Comparison of ENCODE assay signal across 8 mouse cellular contexts in the genomic region with DNA sequence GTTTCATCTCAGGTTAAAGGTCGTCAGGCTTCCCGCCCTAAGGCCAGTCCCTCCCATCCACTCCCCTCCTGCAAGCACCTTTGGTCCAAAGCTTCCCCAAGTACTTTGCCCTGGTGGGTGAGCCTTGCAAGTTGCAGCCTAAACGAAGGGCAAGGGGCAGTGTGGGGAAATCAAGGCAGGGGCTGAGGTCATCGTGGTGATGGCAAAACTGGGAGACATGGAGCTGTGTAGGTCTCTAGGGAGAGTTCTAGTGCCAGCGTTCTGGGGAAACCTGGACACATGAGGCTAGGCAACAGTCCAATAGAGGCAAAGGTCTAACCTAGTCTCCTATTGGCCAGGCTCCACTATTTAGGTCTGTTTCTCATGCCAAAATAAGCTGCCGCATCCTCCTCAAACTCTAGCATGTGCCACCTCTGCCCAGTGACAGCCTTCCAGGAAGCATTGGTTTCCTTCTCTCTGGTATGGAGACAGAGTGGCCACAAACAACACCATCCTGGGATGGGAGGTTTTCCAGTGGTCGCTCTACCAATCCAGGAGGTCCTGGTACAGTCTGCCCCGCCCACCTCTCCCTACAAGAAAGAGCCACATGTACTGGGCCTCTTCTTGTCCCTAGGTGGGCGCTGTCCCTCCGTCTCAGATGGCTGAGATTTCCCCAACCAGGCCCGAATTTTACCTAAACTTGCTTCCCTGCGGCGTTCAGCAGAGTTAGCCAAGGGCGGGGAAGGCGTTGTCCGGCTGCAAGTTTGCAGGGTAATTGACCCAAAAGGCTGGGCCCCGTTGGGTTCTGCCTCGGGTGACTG. TPM values are rescaled to one million over a fixed set of nuclear protein-coding genes. Genes with fewer than 3 reads are reported as not detected.
DNase-seq lines count a peak whose midpoint lies in the region; ATAC-seq lines count a peak whose summit lies in the region.

No protein-coding gene starts in this region.

- H3K36me3 ChIP-seq in forebrain, embryonic 12.5 days (replicated peaks): peaks cover 25% of the 10 kb centered on the region
- peaks cover 11% of the 10 kb centered on the region for H3K36me3 ChIP-seq in kidney, embryonic 14.5 days (ENCODE audit: control insufficient read depth, insufficient read depth, low read length)

- peak overlapping the region; percentile 80 for H3K9ac ChIP-seq in forebrain, embryonic 12.5 days
- peak overlapping the region; percentile 58 for H3K9ac ChIP-seq in kidney, embryonic 14.5 days (ENCODE audit: low read depth, low read length)

- H3K9me3 ChIP-seq in forebrain, embryonic 12.5 days: peaks cover 10% of the 10 kb centered on the region; the same call in 1 of the 2 replicates
- H3K9me3 ChIP-seq in kidney, embryonic 14.5 days (ENCODE audit: control insufficient read depth, low read length): no peaks in the 10 kb centered on the region

- 0 out of 2 replicates have a peak, but pooled peaks have one; percentile 59 for ATAC-seq in forebrain, embryonic 12.5 days (ENCODE audit: low FRiP score)
- ATAC-seq in kidney, embryonic 14.5 days (ENCODE audit: low FRiP score, low TSS enrichment): peak; percentile 71

- H3K4me3 ChIP-seq in forebrain, embryonic 12.5 days (replicated peaks): peak overlapping the region; percentile 91
- H3K4me3 ChIP-seq in kidney, embryonic 14.5 days (ENCODE audit: low read length): peak overlapping the region; percentile 61

- no peak overlapping the region for H3K27ac ChIP-seq in forebrain, embryonic 12.5 days
- peak overlapping the region; percentile 62; the same call in 1 of the 2 replicates for H3K27ac ChIP-seq in kidney, embryonic 14.5 days (ENCODE audit: low read depth, low read length)

- H3K4me2 ChIP-seq in forebrain, embryonic 12.5 days: peak overlapping the region; percentile 84
- peak overlapping the region; percentile 85 for H3K4me2 ChIP-seq in kidney, embryonic 14.5 days (replicated peaks; ENCODE audit: low read depth, low read length)

- peak; percentile 29 to 43 for DNase-seq in cerebellum, postnatal 14 days
- no peak for DNase-seq in cerebellum, adult 9-10 months
- peak; percentile 31 for DNase-seq in ES-CJ7 (ENCODE audit: low read depth, low spot score)
- peak; percentile 63 to 72 for DNase-seq in lung, postnatal 4 days
- DNase-seq in ovary, postnatal 10 days (ENCODE audit: low spot score): no peak
- DNase-seq in gastrocnemius, postnatal 10 days: no peak

- WGBS in forebrain, embryonic 12.5 days: 23% methylated on average over 18 of the region's 18 CpGs
- WGBS in kidney, embryonic 14.5 days: 18% methylated on average over 18 of the region's 18 CpGs

- H3K27me3 ChIP-seq in forebrain, embryonic 12.5 days: 0 out of 2 replicates have a peak, but pooled peaks cover 9% of the 10 kb centered on the region
- no peaks in the 10 kb centered on the region for H3K27me3 ChIP-seq in kidney, embryonic 14.5 days (ENCODE audit: control insufficient read depth, insufficient read depth, low read length)

- peaks cover 21% of the 10 kb centered on the region for H3K4me1 ChIP-seq in forebrain, embryonic 12.5 days
- peaks cover 19% of the 10 kb centered on the region for H3K4me1 ChIP-seq in kidney, embryonic 14.5 days (ENCODE audit: control insufficient read depth, insufficient read depth, low read length)

RNA-seq across cellular contexts. Expression of gene Tmem120a, which starts 1.1 kb away (rescaled TPM):
- polyA plus RNA-seq in forebrain, embryonic 12.5 days (2016; fragmentation: Nextera tagmentation; extraction: Ambion mirVana): 47.1 and 54.2 TPM in 2 replicates
- 64.7 and 65.1 TPM in 2 replicates for polyA plus RNA-seq in kidney, embryonic 14.5 days (2014; fragmentation: Nextera tagmentation; extraction: Ambion mirVana)
- total RNA-seq in gastrocnemius, postnatal 10 days (2021): 1 to 10 TPM; 6.1 to 7.5 TPM

RNA-seq across cellular contexts. Expression of gene Styxl1, which starts 35.0 kb away (rescaled TPM):
- polyA plus RNA-seq in forebrain, embryonic 12.5 days (2016; fragmentation: Nextera tagmentation; extraction: Ambion mirVana): 0.29 TPM in 1 of 2 replicates, not detected in the other
- polyA plus RNA-seq in kidney, embryonic 14.5 days (2014; fragmentation: Nextera tagmentation; extraction: Ambion mirVana): 0.19 and 0.72 TPM in 2 replicates
- not detected for total RNA-seq in gastrocnemius, postnatal 10 days (2021)

RNA-seq across cellular contexts. Expression of gene Mdh2, which starts 35.1 kb away (rescaled TPM):
- 520 and 524 TPM in 2 replicates for polyA plus RNA-seq in forebrain, embryonic 12.5 days (2016; fragmentation: Nextera tagmentation; extraction: Ambion mirVana)
- polyA plus RNA-seq in kidney, embryonic 14.5 days (2014; fragmentation: Nextera tagmentation; extraction: Ambion mirVana): 429 and 590 TPM in 2 replicates
- total RNA-seq in gastrocnemius, postnatal 10 days (2021): 100 to 1,000 TPM; 812 to 961 TPM

Comparison
In these comparisons a context has a peak if more than half of its experiments do, and no peak if none do; other contexts are left out.
1. DNase-seq: peak in cerebellum, postnatal 14 days (2 of 2), ES-CJ7 (single experiment) and lung, postnatal 4 days (2 of 2); none in cerebellum, adult 9-10 months (single experiment), ovary, postnatal 10 days (single experiment) and gastrocnemius, postnatal 10 days (single experiment).